Mouse (Mus musculus): ENCODE data around the gene Dync1i1. TPM values are rescaled to one million over a fixed set of nuclear protein-coding genes. Genes with fewer than 3 reads are reported as not detected.
"Not testable (repeated sequence)": the region's sequence is repeated elsewhere in the genome, so short reads cannot be mapped to it uniquely, and the experiment has no call there.

Dync1i1 gene
- 7.4 and 9.1 TPM in 2 replicates for polyA plus RNA-seq (2016; fragmentation: Nextera tagmentation; extraction: Ambion mirVana)

DNA sequence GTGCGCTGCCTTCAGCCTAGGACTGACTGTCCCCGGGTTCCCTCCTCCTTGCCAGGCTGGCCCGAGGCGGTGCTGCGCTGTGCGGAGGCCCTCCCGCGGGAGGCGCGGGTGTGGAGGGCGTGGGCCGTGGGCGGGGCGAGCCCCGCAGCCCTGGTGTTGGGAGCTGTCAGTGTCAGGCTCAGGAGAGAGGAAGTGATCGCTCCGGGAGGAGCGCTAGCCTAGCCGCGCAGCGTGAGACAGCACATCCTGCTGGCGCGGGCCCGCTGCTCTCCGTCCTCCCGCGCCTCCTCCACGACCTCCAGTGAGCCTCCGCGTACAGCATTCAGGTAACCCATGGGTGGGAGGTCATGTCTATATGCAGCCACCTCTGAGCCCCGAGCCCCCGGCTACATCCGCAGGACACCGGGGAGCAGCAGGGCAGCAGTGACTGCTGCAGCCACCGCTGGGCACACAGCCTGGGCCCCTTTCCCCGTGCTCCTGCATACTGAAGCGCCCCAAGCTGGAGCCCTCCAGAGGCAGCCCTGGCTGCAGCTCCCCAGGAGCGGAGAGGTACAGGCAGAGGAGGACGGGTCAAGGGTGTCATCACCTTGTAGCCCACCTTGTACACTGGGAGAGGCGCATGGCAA is at the start of gene Dync1i1:
TSS of gene Dync1i1 (plus strand) at position 29 of the 626 bp plus-strand sequence.
- Histone ChIP-seq H3K4me2 (replicated peaks) (peak within 1 kb of the TSS; percentile 89), H3K4me1 (peaks cover 10% of the 10 kb centered on the region; the same call in 1 of the 2 replicates), H3K27ac (no peak within 1 kb of the TSS), H3K9ac (peak within 1 kb of the TSS; percentile 46), H3K27me3 (peaks cover 5% of the 10 kb centered on the region), H3K36me3 (no peaks in the 10 kb centered on the region), H3K4me3 (peak within 1 kb of the TSS; percentile 46), H3K9me3 (no peaks in the 10 kb centered on the region)
- ATAC-seq (ENCODE audit: insufficient number of reproducible peaks, insufficient read depth, low FRiP score, low TSS enrichment) = peak; percentile 74; the same call in 1 of the 2 replicates
- WGBS = under 1% methylated on average over 40 of the region's 40 CpGs

GRCm38 (mm10) chr6:5679738-5680137 is 45.7 kb upstream of the Dync1i1 start:
- no peak overlapping the region for H3K9ac ChIP-seq
- no peak overlapping the region for H3K4me2 ChIP-seq (replicated peaks)
- H3K27ac ChIP-seq = no peak overlapping the region
- ATAC-seq (ENCODE audit: insufficient number of reproducible peaks, insufficient read depth, low FRiP score, low TSS enrichment) = no peak
- WGBS = 86% methylated on average over 3 of the region's 3 CpGs
- H3K4me1 ChIP-seq = no peaks in the 10 kb centered on the region
- no peaks in the 10 kb centered on the region for H3K9me3 ChIP-seq
- no peaks in the 10 kb centered on the region for H3K27me3 ChIP-seq
- no peaks in the 10 kb centered on the region for H3K36me3 ChIP-seq
- H3K4me3 ChIP-seq = no peak overlapping the region

DNA sequence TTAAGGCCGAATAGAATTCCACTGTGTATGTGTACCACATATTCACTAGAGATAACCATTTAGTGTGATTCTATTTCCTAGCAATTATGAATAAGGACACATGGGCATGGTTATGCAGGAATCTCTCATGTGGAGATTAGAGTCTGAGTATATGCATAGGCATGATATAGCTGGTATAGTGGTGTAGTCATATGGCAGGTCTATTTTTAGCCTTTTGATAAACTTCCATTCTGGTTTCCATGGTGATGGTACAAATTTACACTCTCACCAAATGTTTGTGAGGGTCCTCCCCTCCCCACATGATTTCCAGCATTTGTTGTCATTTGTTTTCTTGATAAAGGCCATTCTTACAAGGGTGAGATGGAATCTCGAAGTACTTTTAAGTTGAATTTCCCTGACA is 23.6 kb upstream of the Dync1i1 start:
- no peak overlapping the region for H3K4me2 ChIP-seq (replicated peaks)
- H3K27ac ChIP-seq = no peak overlapping the region
- H3K4me3 ChIP-seq = no peak overlapping the region
- H3K9ac ChIP-seq = no peak overlapping the region
- H3K4me1 ChIP-seq = no peaks in the 10 kb centered on the region
- no peaks in the 10 kb centered on the region for H3K9me3 ChIP-seq
- H3K27me3 ChIP-seq = no peaks in the 10 kb centered on the region
- WGBS = 79% methylated on average over 2 of the region's 2 CpGs
- H3K36me3 ChIP-seq = no peaks in the 10 kb centered on the region
- ATAC-seq (ENCODE audit: insufficient number of reproducible peaks, insufficient read depth, low FRiP score, low TSS enrichment) = no peak

GRCm38 (mm10) chr6:5707894-5708293 is 17.5 kb upstream of the Dync1i1 start:
- H3K4me1 ChIP-seq = not testable (repeated sequence)
- WGBS = 52% methylated on average over 3 of the region's 3 CpGs

DNA sequence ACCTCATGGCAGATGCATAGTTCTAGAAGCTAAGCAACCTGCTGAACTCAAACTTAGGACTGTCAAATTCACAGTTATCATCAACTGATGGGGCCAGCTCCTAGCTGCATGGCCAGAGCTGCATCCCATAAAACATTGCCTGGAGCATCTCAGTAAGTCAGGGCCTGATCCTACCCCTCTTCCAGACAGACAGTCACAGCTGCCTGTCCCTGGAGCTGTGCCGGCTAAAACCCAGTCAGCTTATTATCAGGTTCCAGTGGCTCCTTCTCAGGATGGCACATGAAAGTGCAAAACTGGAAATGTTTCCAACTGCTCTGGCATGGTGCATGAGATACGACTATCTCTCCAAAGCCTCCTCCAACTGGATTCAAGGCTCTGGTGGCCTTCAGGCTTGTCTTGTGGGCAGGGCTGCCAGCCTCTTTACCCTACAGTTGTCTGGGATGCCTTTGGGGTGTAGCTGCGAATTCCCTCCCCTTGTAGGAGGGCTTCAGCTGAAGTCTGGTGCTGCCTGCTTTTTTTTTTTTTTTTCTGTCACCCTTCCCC is 15.3 kb upstream of the Dync1i1 start:
- H3K27ac ChIP-seq = no peak overlapping the region
- H3K4me2 ChIP-seq (replicated peaks) = no peak overlapping the region
- H3K36me3 ChIP-seq = no peaks in the 10 kb centered on the region
- 0 out of 2 replicates have a peak, but pooled peaks cover 6% of the 10 kb centered on the region for H3K4me1 ChIP-seq
- ATAC-seq (ENCODE audit: insufficient number of reproducible peaks, insufficient read depth, low FRiP score, low TSS enrichment) = no peak
- H3K27me3 ChIP-seq = no peaks in the 10 kb centered on the region
- WGBS = 54% methylated on average over 3 of the region's 3 CpGs
- no peaks in the 10 kb centered on the region for H3K9me3 ChIP-seq
- H3K4me3 ChIP-seq = no peak overlapping the region
- H3K9ac ChIP-seq = no peak overlapping the region

More at GRCm38 (mm10) chr6:5707894-5708293, 17.5 kb upstream of the Dync1i1 start:
- H3K27ac ChIP-seq; H3K4me2 ChIP-seq (replicated peaks); H3K27me3 ChIP-seq; ATAC-seq (ENCODE audit: insufficient number of reproducible peaks, insufficient read depth, low FRiP score, low TSS enrichment); H3K36me3 ChIP-seq; H3K9me3 ChIP-seq; H3K4me3 ChIP-seq; H3K9ac ChIP-seq: not testable (repeated sequence)

DNA sequence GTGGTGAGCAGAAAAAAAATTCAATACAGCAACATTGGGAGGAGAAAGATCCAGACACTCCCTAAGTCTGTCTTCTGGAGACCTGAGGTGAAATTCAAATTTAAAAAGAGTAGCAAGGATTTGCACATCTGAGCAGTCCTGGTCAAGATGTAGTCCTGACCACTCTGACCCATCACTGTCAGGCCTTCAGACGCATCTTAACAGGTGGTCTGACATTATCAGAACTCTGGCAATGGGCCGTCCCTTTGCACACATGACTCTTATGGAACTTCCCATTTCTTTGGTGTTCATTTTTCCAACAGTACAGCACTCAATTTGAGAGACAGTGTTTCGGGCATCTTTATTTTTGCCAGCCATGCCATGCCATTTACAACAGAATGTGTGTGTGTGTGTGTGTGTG is 12.8 kb upstream of the Dync1i1 start:
- H3K36me3 ChIP-seq = no peaks in the 10 kb centered on the region
- 86% methylated on average over 3 of the region's 3 CpGs for WGBS
- ATAC-seq (ENCODE audit: insufficient number of reproducible peaks, insufficient read depth, low FRiP score, low TSS enrichment) = no peak
- H3K4me2 ChIP-seq (replicated peaks) = no peak overlapping the region
- no peaks in the 10 kb centered on the region for H3K9me3 ChIP-seq
- no peak overlapping the region for H3K9ac ChIP-seq
- H3K27ac ChIP-seq = no peak overlapping the region
- H3K27me3 ChIP-seq = no peaks in the 10 kb centered on the region
- H3K4me3 ChIP-seq = no peak overlapping the region
- H3K4me1 ChIP-seq = 0 out of 2 replicates have a peak, but pooled peaks cover 8% of the 10 kb centered on the region

- H3K27me3 ChIP-seq = no peaks in the 10 kb centered on the region
- no peak overlapping the region for H3K27ac ChIP-seq
- WGBS = 71% methylated on average over 3 of the region's 3 CpGs
- H3K36me3 ChIP-seq = no peaks in the 10 kb centered on the region
- H3K9ac ChIP-seq = no peak overlapping the region
- 0 out of 2 replicates have a peak, but pooled peaks cover 8% of the 10 kb centered on the region for H3K4me1 ChIP-seq
- ATAC-seq (ENCODE audit: insufficient number of reproducible peaks, insufficient read depth, low FRiP score, low TSS enrichment) = no peak
- H3K4me2 ChIP-seq (replicated peaks) = no peak overlapping the region
- no peaks in the 10 kb centered on the region for H3K9me3 ChIP-seq
- no peak overlapping the region for H3K4me3 ChIP-seq
Measured at GRCm38 (mm10) chr6:5715101-5715618, 10.3 kb upstream of the Dync1i1 start.

GRCm38 (mm10) chr6:5718955-5719354 is 6.5 kb upstream of the Dync1i1 start:
- Histone ChIP-seq H3K36me3 (no peaks in the 10 kb centered on the region), H3K27me3 (no peaks in the 10 kb centered on the region), H3K4me2 (replicated peaks) (no peak overlapping the region), H3K4me1 (0 out of 2 replicates have a peak, but pooled peaks cover 2% of the 10 kb centered on the region), H3K9ac (no peak overlapping the region), H3K4me3 (no peak overlapping the region), H3K27ac (no peak overlapping the region), H3K9me3 (no peaks in the 10 kb centered on the region)
- ATAC-seq (ENCODE audit: insufficient number of reproducible peaks, insufficient read depth, low FRiP score, low TSS enrichment) = no peak
- 62% methylated on average over 2 of the region's 2 CpGs for WGBS

- H3K9ac ChIP-seq; H3K4me2 ChIP-seq (replicated peaks); H3K4me3 ChIP-seq; ATAC-seq (ENCODE audit: insufficient number of reproducible peaks, insufficient read depth, low FRiP score, low TSS enrichment); H3K9me3 ChIP-seq; H3K27ac ChIP-seq; H3K4me1 ChIP-seq; H3K27me3 ChIP-seq; H3K36me3 ChIP-seq: not testable (repeated sequence)
Measured at GRCm38 (mm10) chr6:5720716-5721115, 4.7 kb upstream of the Dync1i1 start.

GRCm38 (mm10) chr6:5723986-5724385 is 1.5 kb upstream of the Dync1i1 start:
- Histone ChIP-seq H3K4me2 (replicated peaks) (no peak overlapping the region), H3K4me1 (peaks cover 10% of the 10 kb centered on the region; the same call in 1 of the 2 replicates), H3K27me3 (peaks cover 5% of the 10 kb centered on the region), H3K9ac (no peak overlapping the region), H3K4me3 (no peak overlapping the region), H3K36me3 (no peaks in the 10 kb centered on the region), H3K27ac (no peak overlapping the region), H3K9me3 (no peaks in the 10 kb centered on the region)
- no peak for ATAC-seq (ENCODE audit: insufficient number of reproducible peaks, insufficient read depth, low FRiP score, low TSS enrichment)
- 80% methylated on average over 1 of the region's 1 CpGs for WGBS

DNA sequence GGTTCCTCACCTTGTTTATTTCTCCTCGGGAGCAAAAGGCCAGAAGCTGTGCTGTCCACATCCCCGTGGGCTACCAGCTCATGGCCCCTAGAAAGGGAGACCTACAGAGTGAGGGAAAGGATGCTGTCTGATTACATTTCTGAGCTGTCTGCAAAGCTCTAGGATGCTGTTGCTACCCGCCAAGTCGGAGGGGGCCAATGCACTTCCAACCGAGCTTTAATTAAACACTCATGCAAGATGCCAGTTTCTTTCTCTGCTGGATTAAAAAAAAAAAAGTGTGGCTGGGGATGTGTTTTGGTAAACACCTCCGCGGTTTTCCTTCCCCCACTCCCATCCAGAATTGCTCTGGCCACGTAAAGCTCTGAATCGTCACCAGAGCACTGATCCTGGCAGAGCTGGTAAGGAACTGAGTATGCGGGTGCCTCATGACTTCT is 815 bp downstream of the Dync1i1 start:
- Histone ChIP-seq H3K4me2 (replicated peaks) (peak overlapping the region; percentile 89), H3K36me3 (no peaks in the 10 kb centered on the region), H3K27ac (no peak overlapping the region), H3K4me1 (peaks cover 10% of the 10 kb centered on the region; the same call in 1 of the 2 replicates), H3K27me3 (peaks cover 5% of the 10 kb centered on the region), H3K9me3 (no peaks in the 10 kb centered on the region), H3K9ac (peak overlapping the region; percentile 46), H3K4me3 (peak overlapping the region; percentile 46)
- WGBS = 4% methylated on average over 10 of the region's 10 CpGs
- ATAC-seq (ENCODE audit: insufficient number of reproducible peaks, insufficient read depth, low FRiP score, low TSS enrichment) = no peak

- Histone ChIP-seq H3K9ac (no peak overlapping the region), H3K9me3 (no peaks in the 10 kb centered on the region), H3K27ac (no peak overlapping the region), H3K4me2 (replicated peaks) (no peak overlapping the region), H3K36me3 (no peaks in the 10 kb centered on the region), H3K4me3 (no peak overlapping the region), H3K27me3 (no peaks in the 10 kb centered on the region), H3K4me1 (no peaks in the 10 kb centered on the region)
- no peak for ATAC-seq (ENCODE audit: insufficient number of reproducible peaks, insufficient read depth, low FRiP score, low TSS enrichment)
- 85% methylated on average over 3 of the region's 3 CpGs for WGBS
Measured at GRCm38 (mm10) chr6:5733217-5733616, 7.8 kb downstream of the Dync1i1 start.
